25 mouse cellular contexts compared by ENCODE assay signal in genomic region chr2:164800252-164801004, GRCm38 (mm10). TPM values are rescaled to one million over a fixed set of nuclear protein-coding genes. Genes with fewer than 3 reads are reported as not detected.
"Had no signal": no experiment of that assay in that cellular context is flagged by ENCODE, and none has a peak within 500 bp of the region (broad histone marks: within the 10 kb centered on the region; RNA-seq: fewer than 3 reads in every experiment).

No protein-coding gene starts in this region.

- H3K27ac ChIP-seq: gastrocnemius, adult 2 months; heart, embryonic 10.5 days; hindbrain, embryonic 10.5 days; hindbrain, embryonic 12.5 days; hindbrain, embryonic 14.5 days; intestine, embryonic 15.5 days; layer of hippocampus, adult 2 months; left cerebral cortex, adult 2 months; limb, embryonic 10.5 days; limb, embryonic 12.5 days; liver, embryonic 13.5 days; liver, embryonic 15.5 days had no signal

- ATAC-seq: forebrain, embryonic 16.5 days; hindbrain, embryonic 16.5 days; inflammation-experienced regulatory T-cells, adult 6 months; intestine, embryonic 15.5 days; intestine, postnatal 0 days; liver, postnatal 0 days had no signal

- H3K9ac ChIP-seq: heart, embryonic 12.5 days; hindbrain, embryonic 12.5 days; hindbrain, embryonic 14.5 days; intestine, embryonic 15.5 days; limb, embryonic 12.5 days; liver, embryonic 13.5 days; liver, embryonic 15.5 days; liver, postnatal 0 days had no signal

- H3K27me3 ChIP-seq: heart, embryonic 12.5 days; hindbrain, embryonic 12.5 days; intestine, embryonic 15.5 days; limb, embryonic 12.5 days; liver, embryonic 13.5 days; liver, embryonic 15.5 days had no signal

- DNase-seq: gastrocnemius, adult 2 months; gastrocnemius, postnatal 10 days; gastrocnemius, postnatal 25 days; heart, adult 18-20 months; heart, postnatal 10 days; heart, postnatal 4 days; liver; liver, embryonic 13.5 days; liver, postnatal 0 days had no signal

- H3K4me3 ChIP-seq: gastrocnemius, adult 2 months; heart, embryonic 10.5 days; heart, embryonic 12.5 days; hindbrain, embryonic 10.5 days; hindbrain, embryonic 12.5 days; intestine, embryonic 15.5 days; layer of hippocampus, adult 2 months; left cerebral cortex, adult 2 months; limb, embryonic 10.5 days; limb, embryonic 12.5 days; liver, embryonic 13.5 days; liver, embryonic 15.5 days had no signal

- H3K9me3 ChIP-seq: heart, embryonic 10.5 days; heart, embryonic 12.5 days; hindbrain, embryonic 10.5 days; hindbrain, embryonic 12.5 days; intestine, embryonic 15.5 days; limb, embryonic 10.5 days; limb, embryonic 12.5 days; liver, embryonic 13.5 days; liver, embryonic 15.5 days had no signal

- H3K4me2 ChIP-seq: heart, embryonic 12.5 days; hindbrain, embryonic 12.5 days; hindbrain, embryonic 14.5 days; intestine, embryonic 15.5 days; limb, embryonic 12.5 days; liver, embryonic 11.5 days; liver, embryonic 13.5 days; liver, embryonic 15.5 days had no signal

RNA-seq across cellular contexts. Expression of gene Tnnc2, which starts 20.7 kb away (rescaled TPM):
- polyA plus RNA-seq: forebrain, embryonic 16.5 days; hindbrain, embryonic 10.5 days; inflammation-experienced regulatory T-cells, adult 6 months had no signal
